Mouse (Mus musculus) spleen, postnatal 14 days (tissue): ENCODE results near the gene Mthfd1l.
"Not testable (repeated sequence)": the region's sequence is repeated elsewhere in the genome, so short reads cannot be mapped to it uniquely, and the experiment has no call there.

ENCODE experiments used
- DNase-seq, 2 experiments: peaks; one replicate each; pipeline ENCODE4 v3.0.0; 2021 to 2022; ENCODE audit warnings: low spot score in 2 of 2

Gene Mthfd1l

GRCm38 (mm10) chr10:4203651-4204050 is 230.7 kb downstream of the Mthfd1l start:
- DNase-seq: not testable (repeated sequence)

DNA sequence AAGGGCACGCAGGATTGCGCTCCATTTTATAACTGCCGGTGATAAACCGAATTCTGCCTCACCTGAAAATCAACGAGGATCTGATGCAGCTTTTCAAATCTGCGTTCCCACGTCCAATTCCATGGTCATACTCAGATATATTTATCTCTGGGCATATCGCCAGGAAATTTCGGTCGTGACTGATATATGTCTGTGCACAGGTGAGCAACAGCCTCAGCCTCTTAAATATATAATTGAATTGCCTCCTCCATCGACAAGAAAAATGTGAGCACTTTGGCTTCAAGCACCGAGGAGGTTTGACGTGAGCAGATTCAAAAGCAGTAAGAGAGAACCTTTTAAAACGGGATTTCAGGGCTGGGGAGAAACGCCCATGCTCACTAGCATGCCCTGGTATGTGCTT is 236.1 kb downstream of the Mthfd1l start:
- DNase-seq: no peak

DNA sequence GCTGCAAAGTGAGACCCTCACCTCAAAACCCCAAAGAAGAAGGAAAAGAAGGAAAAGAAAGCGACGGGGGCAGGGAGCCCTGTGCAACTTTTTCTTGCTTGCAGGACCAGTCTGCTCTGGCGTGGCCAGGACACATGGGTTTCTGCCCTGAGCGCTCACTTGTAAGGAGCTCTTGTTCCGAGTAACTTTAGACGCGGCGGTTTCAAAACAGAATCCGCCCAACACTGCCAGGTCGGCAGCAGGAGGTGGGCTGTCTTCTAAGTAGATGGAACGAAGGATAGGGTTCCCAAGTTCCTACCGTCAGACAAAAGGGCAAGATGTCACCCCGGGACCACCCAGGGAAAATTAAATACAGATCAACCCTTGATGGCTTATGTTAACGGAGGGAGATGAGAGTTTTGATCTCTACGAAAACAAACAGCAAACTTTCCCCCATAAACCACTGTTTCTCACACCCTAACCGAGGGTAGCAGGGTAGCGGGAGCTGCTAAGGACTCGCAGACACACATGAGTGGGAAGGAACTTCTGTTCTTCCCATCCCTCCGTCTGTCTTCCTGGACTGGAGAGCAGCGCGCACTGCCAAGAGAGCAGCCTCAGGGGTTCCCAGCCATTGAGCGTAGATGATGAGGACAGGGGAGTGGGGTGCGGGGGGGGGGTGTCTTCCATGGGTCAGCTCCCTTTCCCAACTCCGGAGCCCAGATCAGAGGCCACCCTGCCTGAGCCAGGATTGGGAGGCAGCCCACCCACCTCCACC is 237.6 kb downstream of the Mthfd1l start:
- DNase-seq: no peak

DNA sequence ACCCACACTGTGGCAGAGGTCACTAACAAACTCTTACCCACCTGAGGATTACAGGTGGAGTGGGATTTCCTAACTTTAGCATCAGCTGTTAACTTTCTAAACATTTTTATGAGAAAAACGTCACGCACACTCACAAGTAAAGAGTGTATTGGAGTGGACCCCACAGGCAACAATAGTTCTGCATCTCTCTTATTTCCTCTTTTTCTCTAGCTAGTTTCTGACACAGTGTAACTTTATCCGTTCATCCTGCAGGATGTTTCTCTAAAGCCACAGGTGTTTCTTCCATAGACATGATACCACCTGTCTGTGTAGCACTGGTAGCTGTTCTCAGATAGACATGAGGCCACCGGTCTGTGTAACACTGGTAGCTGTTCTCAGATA is 238.1 kb downstream of the Mthfd1l start:
- no peak for DNase-seq
